Mouse (Mus musculus): Measurements from ENCODE around the gene Omp.
A peak's percentile ranks its signal among the peaks of the same experiment; 100 is the strongest.
"Not testable (repeated sequence)": the region's sequence is repeated elsewhere in the genome, so short reads cannot be mapped to it uniquely, and the experiment has no call there.

The Omp gene

DNA sequence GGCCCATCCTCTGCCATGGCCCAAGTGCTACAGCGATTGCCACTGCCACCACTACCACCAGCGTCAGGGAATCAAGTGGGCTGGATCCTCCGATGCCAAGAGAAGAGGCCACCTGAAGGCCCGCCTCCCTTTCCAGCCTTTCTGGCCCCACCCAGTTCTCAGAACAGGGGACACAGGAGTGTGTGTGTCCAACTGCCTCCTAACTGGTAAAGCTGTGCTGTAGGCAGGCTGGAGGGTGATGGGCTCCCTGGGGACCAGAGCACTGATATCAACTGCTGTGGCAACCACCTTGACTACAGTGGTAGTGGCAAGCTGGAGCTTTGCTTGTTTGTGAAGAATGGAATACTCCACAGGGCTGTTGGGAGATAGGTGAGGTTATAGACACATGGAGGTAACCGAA lies at the start of gene Omp:
Gene Omp, minus strand, starts transcription at position 101 of the 400 bp plus-strand sequence.
- no peak for DNase-seq (ENCODE audit: low spot score)

GRCm38 (mm10) chr7:98194026-98194792 lies 48.9 kb upstream of the Omp start:
- DNase-seq (ENCODE audit: low spot score), result peak; percentile 48

GRCm38 (mm10) chr7:98193515-98194025 lies 48.3 kb upstream of the Omp start:
- DNase-seq (ENCODE audit: low spot score), result peak; percentile 67

DNA sequence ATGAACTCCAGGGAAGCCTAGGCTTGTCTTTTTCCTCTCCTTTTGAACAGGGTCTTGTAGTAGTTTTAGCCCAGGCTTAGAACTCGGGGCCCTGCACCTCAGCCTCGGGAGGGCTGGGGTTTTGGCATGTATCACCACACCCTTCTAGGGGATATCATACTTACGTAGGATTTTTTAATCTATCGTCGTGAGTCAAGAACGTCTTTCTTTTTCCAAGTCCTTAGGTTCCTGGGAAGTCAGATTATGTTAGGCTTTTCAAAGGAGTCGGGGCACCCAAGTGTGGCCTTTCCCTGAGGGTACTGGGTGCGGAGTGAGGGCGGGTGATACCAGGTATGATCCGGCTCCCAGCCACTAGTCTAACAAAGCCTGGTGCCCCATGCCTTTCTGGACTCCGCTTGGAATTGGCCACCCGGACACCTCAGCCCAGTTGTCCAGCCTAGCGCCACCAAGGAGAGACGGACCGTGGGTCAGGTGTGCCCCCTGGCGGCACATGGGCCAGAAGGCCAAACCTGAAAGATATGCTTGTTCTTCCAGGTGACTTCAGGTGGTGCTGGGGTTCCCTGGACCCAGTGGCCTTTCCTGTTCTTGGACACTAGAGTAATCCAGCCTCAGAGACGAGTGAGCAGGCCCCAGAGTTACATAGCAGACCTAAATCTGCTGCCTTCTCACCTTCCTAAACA lies 46.4 kb upstream of the Omp start:
- DNase-seq (ENCODE audit: low spot score), result peak; percentile 33

DNA sequence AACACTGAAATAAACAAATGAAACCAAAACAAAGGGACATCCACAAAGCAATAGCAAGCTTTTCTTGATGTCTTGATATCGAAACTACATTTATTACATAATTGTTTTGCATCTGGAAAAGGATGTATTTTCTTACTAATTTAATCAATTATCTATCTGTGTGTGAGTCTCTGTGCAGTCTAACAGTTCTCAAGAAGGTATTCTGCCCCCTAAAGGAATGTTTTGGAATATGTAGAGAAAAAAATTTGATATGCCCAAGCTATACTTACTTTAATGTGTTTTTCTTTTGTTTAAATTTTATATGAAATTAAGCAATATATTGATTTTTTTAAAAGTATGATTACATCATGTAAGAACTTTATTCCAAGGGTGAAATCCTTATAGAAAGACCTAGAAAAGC lies 45.3 kb upstream of the Omp start:
- peak; percentile 35 for DNase-seq (ENCODE audit: low spot score)

DNA sequence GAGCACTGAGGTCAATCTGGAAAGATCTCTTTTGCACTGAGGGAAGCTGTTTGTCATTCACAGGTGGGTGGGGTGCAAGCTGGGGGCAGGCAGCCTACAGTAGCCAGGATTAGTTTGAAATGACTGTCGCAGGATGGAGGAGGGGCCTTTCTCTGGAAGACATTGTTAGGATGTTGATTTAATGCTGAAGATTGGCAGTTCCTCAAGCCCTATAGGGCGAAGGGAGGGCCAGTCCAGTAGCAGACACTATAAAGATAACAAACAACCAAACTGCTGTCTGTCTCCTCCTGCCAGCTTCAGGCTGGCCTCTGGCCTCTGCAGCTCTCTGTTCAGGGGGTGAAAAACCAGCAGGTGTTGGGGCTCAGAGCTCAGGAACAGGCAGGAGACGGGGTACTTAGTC lies 44.4 kb upstream of the Omp start:
- DNase-seq (ENCODE audit: low spot score), result no peak

GRCm38 (mm10) chr7:98188680-98189079 lies 43.4 kb upstream of the Omp start:
- no peak for DNase-seq (ENCODE audit: low spot score)

DNA sequence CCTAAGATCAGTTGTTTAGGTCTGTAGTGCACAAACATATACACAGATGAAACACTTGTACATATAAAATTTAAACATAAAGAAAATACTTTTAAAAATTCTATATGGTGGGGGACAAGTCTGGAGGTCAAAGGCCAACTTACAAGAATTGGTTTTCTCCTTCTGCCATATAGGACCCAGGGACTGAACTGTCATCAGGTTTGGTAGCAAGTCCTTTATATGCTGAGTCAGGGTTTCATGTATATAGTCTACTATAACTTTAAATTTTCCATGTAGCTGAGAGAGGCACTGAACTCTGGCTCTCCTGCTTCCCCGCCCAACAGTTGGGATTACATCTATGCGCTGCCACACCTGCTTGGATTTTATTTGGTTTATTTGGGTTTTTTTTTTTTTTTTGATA lies 42.9 kb upstream of the Omp start:
- no peak for DNase-seq (ENCODE audit: low spot score)

DNA sequence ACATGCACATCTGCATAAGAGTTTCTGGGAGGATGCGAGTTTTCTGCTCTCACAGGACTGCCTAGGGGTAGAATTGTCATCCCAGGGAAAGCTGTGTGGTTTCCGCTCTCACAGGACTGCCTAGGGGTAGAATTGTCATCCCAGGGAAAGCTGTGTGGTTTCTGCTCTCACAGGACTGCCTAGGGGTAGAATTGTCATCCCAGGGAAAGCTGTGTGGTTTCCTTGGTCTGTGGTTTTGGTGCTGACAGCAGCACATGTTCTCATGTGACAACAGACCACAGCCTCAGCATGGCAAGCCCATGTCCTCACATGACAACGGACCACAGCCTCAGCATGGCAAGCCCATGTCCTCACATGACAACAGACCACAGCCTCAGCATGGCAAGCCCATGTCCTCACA lies 42.0 kb upstream of the Omp start:
- DNase-seq (ENCODE audit: low spot score), result not testable (repeated sequence)

DNA sequence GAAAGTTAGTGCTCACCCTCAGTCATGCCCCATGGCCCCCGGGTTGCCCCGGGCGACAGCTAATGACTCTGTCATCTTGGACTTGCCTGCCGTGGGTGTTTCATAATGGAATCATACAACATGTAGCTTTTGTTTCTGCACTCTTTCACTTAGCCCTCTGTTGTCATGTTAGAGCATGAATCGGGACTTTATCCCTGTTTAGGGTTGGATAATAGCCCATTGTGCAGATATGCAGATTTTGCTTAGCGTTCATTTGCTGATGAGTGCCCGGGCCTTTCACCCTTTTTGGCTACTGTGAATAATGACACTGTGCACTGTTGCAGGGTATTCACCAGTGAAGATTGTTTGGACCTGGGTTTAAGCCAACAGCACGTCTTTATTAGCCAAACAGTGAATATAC lies 41.3 kb upstream of the Omp start:
- DNase-seq (ENCODE audit: low spot score), result no peak

GRCm38 (mm10) chr7:98185326-98185725 lies 40.0 kb upstream of the Omp start:
- no peak for DNase-seq (ENCODE audit: low spot score)

- no peak for DNase-seq (ENCODE audit: low spot score)
These were observed 33.4 kb upstream of the Omp start for GRCm38 (mm10) chr7:98178560-98179231.

GRCm38 (mm10) chr7:98177929-98178559 lies 32.7 kb upstream of the Omp start, which contains the start of gene Capn5:
Gene Capn5 (minus strand): TSS chr7:98178274.
- DNase-seq (ENCODE audit: low spot score), result peak; percentile 78

- DNase-seq (ENCODE audit: low spot score), result no peak
These were observed 32.2 kb upstream of the Omp start for GRCm38 (mm10) chr7:98177566-98177928.

- DNase-seq (ENCODE audit: low spot score), result no peak
These were observed 31.8 kb upstream of the Omp start for GRCm38 (mm10) chr7:98177071-98177485.

GRCm38 (mm10) chr7:98176322-98177070 lies 31.2 kb upstream of the Omp start:
- DNase-seq (ENCODE audit: low spot score), result no peak

DNA sequence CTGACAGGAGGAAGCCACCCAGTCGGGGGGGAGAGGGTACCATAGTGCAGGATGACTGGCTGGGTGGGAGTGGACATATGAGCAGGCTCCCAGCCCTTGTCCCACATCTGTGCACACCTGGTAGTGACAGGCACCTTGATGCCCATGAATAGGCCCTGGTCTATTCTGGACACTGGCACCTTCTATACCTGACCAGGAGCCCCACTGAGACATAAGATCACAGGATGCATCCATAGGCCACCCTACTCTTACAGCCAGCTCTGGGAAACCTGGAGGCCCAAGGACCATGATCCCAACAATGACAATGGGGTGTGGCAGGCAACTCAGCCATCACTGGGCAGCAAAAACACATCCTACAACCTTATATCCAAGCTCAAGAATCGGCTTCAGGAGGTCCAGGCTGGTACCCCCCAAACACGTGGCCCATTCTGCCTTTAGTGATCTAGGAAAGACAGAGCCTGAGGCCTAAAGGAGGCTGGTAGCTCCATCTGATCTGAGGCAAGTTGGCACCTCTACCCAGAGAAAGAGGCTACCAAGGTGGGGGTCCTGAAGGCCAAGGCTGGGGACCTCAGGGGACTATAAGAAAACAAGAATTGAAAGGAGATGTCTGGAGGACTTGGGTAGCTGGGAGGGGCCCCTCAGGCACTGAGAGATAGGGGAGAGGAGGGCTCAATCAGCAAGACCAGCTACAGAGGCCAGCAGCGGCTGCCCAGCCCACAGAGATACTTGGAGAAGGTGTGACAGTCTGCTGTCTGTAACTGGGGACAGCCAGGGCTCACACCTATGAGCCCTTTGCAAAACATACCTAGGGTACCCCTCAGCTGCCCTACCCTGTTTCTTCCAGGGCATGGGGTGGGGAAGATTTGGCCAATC lies 29.8 kb upstream of the Omp start:
- no peak for DNase-seq (ENCODE audit: low spot score)

DNA sequence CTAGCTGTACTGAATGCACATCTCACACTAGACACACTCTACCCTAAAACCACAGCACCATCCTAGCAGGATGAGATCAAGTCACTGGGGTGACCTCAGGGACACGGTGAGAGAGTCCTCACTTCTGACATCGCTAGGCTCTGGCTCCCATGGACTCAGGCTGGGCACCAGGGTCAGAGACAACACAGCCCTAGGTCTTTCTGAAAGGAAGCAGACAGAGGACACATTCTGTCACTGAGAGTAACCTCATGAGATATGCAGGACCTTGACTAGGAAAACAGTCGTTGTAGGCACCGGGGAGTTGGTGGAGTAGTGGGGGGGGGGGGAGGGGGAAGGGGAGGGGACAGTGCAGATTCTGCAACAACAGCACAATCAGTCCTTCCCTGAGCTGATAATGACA lies 28.1 kb upstream of the Omp start:
- no peak for DNase-seq (ENCODE audit: low spot score)

DNA sequence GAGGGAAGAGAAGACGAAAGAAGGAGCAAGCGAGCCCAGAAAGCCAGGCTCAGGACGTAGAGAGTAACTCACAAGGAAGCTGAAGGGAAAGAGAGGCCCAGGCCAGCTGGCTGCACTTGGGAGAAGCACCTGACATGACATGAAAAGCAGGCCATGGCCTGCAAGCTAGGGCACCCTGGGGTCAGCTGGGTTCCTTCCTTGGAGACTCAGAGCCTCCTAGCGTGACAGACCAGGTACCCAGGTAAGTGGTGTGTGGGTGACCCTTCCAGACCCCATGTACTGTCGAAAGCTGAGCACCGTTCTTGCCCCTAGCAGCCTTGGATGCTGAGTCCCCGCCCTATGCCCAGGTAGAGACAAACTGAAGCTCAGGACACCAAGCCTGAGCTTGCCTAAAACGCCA lies 27.4 kb upstream of the Omp start:
- DNase-seq (ENCODE audit: low spot score), result no peak
